Mouse (Mus musculus) layer of hippocampus, adult 18-20 months (tissue): Measurements from ENCODE around the gene Esam. TPM values are rescaled to one million over a fixed set of nuclear protein-coding genes. Genes with fewer than 3 reads are reported as not detected.

Experiments used
- DNase-seq, 2 experiments: peaks; one replicate each; pipeline ENCODE4 v3.0.0; 2022; ENCODE audit warnings: low spot score in 2 of 2
- total RNA-seq, 2 experiments: library from RNA; stranded (reverse); gene quantifications; 2 replicates each; pipeline ENCODE4 v1.2.3; 2021

The Esam gene
- total RNA-seq, 2 experiments from 2014 or later: 13.1 to 14.3 TPM

DNA sequence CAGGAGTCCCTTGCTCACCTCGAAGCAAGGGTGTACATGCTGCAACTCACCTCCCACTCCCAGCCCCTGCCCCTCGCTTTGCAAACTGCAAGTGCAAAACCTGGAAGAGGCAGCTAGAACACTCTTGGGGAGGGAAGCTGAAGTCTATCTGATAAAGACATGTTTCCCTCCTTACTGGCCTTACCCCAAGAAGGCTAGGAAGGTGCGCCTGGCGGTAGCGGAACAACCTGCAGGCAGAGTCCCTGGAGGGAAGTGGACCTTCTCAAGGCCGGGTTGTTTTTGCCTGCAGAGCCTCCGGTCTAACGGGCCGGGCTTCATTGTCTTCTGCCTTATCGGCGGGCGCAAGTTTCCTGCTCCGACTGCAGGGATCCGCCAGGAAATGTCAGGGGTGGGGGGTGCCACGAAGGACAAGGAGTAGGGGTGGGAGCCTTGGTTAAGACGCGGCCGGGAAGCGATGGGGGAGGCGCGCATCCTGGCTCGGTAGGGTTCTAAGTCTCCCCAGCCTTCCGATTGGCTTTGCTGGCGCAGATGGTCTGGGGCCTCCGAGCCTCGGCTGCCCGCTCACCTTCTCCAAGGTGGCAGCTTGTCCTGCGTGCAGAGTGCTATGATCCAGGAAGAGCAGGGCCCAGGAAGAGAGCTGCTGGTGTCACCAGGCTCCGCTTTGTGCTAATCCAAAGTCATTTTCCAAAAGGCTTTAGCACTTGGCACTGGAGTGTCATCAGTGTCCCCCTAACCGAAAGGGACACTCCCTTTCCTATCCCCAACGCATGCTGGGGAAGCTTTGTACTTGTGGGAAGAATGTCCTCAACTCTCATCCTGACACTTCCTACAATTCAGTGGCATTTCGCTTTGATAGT lies 2.4 kb downstream of the Esam start:
- DNase-seq: no peak

DNA sequence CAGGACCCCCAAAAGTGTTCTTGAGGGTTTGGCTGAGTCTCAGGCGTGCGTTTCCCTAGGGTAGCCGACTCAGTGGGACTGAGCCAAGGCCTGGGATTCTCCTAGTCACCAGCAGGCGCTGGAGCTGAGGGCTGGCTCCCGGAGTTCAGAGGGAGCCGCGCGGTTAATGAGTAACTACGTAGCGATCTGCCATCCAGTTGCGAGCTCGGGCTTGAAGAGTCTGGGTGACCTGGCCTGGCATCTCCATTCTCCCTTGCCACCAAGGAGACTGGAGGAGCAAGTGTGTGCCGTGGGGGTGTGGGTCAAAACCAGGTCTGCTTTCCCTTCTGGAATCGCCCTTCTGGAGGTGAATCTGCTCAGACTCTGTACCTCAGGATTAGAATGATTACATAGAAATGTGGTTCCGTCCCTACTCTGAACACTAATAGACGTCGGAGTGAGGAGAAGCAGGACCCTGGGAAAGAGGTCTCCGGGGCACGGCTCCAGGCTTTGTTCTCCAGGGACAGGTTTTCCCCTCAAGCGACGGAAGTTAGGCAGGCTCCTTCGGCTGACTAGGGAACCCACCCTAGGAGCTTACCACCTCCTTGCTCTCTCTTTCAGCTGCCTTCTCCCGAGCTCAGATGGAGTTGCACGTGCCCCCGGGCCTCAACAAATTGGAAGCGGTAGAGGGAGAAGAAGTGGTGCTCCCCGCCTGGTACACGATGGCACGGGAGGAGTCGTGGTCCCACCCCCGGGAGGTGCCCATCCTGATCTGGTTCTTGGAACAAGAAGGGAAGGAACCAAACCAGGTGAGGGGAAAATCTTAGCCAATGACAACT lies 3.2 kb downstream of the Esam start:
- peak in 1 of 2 experiments; percentile 30 for DNase-seq

DNA sequence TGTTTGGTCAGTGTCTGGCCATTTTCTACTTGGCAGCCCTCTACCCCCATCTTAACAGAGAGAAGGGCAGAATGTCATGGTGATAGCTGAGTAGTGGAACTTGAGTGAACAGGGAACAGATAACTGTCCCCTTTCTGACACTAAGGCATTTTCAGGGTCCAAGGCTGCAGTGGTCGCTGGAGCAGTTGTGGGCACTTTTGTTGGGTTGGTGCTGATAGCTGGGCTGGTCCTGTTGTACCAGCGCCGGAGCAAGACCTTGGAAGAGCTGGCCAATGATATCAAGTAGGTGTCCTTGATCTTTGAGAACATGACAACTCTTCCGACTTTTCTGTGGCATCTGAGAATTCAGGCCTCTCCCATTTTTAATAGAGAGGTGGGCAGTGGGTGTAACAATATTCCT lies 9.0 kb downstream of the Esam start:
- no peak for DNase-seq

DNA sequence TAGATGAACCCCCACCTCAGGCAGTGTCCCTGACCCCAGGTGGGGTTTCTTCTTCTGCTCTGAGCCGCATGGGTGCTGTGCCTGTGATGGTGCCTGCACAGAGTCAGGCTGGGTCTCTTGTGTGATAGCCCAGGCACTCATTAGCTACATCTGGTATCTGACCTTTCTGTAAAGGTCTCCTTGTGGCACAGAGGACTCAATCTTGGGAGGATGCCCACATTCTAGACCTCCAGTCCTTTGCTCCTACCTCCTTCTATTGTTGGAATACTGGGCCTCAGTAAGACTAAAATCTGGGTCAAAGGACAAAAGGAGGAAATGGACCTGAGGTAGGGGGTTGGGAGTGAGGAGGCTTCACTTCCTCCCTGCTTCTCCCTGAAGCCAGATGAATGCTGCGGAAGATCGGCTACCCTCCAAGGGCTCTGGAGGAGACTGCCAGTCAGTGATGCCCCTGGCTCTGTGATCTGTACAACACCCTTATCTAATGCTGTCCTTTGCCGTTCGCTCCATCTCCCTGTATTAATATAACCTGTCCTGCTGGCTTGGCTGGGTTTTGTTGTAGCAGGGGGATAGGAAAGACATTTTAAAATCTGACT lies 9.9 kb downstream of the Esam start:
- DNase-seq: no peak

DNA sequence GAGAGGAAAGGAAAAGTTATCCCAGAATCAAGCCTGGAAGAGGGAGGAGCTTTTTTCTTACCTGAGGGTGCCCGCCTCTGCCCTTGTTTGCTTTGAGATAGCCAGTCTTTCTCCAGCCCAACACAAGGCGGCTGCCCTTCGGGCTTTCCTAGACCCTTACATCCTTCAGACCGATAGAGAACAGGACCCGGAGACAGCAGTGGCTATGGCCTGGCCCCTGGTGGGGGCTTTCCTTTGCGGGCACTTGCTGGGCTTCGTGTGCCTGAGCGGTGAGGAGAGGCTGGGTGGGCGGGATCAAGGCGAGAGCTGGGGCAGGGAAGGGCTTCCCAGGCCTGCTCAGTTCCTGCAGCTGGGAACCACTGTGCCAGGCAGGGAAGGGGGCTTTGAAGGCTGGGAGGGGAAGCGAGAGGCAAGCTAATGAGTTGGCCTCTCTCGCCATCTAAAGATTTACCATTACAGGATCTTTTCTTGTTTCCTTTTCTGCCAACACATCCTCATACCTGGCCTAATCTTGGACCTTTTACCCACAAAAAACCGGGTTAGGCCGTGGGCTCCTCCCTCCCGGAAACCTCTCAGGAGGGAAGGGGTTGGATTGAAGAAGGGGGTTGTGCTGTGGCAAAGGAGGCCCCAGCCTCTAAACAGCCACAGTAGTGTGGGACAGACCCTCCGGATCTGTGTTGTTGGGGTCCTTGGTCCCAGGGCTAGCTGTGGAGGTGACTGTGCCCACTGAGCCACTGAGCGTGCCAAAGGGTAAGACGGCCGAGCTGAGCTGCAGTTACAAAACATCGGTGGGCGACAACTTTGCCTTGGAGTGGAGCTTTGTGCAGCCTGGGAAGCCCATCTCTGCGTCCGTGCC lies 11.5 kb downstream of the Esam start, which contains the start of gene Vsig2:
Gene Vsig2, plus strand, starts transcription at position 86 of the 856 bp plus-strand sequence.
- DNase-seq: no peak

DNA sequence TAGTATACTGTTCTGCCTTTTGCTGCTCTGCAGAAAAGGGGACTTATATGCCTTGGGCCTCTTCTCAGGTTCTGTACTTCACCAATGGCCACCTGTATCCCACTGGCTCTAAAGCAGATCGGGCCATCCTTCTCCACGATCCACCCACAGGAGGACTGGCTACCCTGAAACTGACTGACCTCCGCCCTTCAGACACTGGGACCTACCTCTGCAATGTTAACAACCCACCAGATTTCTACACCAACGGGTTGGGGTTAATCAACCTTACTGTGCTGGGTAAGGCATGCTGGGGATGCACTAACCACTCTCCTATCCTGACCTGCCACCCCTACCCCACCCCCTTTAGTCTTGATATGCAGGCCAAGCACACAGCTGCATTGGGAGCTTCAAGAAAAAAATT lies 12.3 kb downstream of the Esam start:
- DNase-seq: peak in 1 of 2 experiments; percentile 6

DNA sequence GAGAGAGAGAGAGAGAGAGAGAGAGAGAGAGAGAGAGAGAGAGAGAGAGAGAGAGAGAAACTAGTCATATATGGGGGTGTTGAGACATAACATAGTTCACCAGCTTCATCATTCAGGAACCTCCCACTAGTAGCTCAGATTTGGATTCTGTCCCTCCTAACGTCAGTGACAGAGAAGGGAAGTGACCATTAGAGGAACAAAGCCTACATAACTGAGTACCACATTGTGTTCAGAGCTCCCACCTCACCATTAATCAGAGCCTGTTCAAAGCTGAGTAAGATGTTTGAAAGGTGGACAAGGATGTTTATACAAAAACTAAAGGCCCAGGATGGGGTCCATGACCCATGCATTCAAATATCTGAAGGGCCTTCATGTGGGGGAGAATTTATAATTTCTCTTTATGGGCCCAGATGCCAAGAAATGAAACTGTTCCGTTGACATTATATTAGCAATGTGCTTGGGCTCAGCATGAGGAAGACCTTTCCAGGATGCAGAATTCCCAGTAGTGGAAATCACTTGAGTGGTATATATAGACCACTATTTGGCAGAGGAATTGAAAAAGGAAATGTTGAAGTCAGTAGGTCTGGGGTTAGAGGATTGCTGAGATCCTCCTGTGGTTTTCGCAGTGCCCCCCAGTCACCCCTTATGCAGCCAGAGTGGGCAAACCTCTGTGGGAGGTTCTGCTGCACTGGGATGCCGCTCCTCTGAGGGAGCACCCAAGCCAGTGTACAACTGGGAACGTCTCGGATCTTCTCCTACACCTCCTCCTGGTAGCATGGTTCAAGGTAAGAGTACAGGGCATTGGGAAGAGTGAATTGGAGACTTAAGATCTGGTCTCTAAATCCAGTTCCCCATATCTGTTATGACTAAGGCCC lies 13.1 kb downstream of the Esam start:
- DNase-seq: peak in 1 of 2 experiments; percentile 21

DNA sequence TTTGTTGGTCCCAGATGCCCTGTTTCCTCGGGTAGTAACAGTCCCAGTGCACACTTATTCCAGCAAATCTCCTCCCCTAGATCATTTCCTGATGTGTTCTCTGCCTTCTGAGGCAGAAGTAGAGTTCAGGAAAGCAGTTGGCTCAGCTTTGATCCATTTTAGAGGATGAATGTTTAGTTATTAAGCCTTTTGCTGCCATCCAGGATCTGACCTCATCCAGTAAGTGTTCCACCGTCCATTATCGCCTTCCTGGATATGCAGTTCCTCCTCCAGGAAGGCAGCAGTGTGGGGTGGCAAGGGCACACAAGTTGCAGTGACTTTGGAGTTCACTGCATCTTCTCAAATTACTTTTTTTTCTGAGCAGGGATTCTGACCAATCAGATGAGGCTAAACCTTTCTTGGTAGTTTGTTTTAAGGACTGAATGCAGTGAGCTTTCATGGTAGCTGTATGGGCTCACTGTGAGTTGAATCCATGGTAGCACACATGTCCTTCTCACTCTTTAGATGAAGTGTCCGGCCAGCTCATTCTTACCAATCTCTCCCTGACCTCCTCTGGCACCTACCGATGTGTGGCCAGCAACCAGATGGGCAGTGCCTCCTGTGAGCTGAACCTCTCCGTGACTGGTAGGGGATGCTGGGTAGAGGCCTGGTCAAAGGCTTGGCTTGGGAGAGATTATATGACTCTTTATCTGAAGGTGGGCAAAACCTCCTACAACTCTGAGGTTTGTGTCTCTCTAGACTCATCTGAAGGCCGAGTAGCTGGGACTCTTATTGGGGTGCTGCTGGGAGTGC lies 14.2 kb downstream of the Esam start:
- no peak for DNase-seq

DNA sequence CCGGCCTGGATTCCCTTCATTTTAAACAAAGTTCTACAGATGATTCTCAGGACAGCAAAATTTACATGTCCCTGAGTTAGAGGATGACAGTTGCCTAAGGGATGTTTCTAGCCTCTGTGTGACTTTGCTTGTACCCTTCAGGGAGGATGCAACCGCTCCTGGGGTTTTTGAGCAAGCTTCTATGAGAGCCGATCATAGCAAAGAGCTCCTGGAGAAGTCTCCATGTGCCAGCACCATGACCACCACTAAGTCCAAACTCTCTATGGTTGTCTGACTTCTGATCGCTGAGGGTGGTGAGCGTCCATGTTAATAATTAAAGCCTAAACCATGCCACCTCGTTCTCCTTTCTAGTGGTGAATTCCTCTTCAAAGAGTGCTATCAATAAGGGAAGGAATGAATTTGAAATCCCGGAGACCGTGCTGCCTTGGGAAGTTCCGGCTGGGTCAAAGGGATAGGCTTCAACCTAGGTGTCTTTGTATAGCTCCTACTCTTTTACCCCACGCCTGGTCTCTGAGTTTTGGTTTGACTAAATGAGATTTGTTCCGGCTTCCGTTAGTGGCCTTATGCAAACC lies 16.1 kb downstream of the Esam start:
- DNase-seq: no peak

DNA sequence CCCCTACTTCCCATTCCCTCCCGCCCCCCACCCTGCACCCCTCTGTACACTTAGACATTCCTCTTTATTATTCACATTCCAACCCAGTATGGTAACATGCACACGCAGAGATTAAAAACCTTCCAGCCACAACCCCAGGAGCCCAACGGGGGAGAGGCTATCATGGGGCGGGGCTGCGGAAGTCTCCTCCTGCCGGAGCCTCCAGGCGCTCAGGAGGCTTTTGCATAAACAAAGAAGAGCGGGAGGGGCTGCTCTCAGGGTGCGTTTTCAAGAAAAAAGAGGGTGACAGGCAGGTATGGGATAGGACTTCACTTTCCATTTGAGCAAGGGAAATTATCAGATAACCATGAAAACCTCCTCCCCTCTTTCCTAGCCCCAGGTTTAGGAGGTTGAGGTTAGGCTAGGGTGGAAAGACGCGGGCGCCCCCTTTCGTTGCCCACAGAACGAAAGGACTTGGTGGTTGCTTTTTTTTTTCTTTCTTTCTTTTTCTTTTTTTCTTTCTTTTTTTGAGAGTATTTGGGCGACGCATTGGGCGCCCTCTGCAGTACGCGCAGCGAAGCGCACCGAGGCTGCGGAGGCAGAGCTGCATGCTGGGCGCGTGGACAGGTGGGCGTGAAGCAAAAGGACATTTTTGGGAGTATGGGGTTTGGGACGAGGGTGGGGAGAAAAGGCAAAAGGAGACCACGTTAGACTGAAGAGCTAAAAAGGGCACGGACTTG lies 16.7 kb downstream of the Esam start:
- peak in 1 of 2 experiments; percentile 81 for DNase-seq

DNA sequence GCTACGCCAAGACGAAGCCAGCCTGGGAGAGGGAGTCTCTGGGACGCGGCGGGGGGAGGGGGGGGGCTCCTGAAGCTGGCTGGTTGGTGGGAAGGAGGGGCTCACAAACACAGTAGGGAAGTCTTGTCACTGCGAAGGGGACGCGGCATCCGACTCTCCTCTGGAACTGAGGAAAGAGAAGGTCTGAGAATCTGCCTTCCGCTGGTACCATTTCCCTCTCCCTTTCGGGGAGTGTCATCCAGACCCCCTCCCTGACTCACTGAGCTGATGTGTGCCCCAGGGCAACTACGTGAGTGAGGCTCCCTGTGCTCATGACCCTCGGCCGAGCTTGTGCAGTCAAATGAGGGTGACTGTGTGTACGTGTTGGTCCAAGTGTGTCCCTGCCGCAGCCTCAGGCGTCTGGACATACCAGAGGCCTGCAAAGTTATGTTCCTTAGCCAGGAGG lies 17.3 kb downstream of the Esam start:
- DNase-seq: peak in 1 of 2 experiments; percentile 26

DNA sequence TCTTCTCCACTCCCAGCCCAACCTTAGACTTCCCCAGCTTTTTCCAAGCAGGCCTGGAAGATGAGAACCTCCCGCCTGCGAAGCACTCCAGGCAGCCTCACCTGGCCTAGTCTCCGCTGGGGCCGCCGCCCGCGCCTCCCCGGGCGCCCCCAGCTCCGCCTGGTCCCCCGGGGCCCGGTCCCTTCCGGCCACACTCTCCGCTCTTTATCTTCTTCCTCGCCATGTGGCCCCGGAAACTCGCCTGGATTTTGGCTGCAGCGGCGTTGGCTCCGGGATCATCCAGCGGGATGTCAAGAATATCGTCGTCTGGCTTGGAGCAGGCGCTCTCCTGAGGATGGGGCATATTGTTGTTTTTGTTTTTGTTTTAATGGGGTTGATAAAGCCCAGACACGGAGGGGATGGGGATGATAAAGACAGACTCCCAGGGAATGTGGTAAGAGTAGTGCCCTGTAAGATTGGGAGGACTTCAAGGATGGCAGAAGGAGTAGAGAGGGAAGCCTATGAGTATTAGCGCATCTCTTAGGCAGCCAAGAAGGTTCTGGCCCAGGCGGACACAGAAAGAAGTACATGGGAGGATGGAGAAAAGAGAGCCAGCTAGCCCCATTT lies 18.1 kb downstream of the Esam start:
- peak in 1 of 2 experiments; percentile 22 for DNase-seq

DNA sequence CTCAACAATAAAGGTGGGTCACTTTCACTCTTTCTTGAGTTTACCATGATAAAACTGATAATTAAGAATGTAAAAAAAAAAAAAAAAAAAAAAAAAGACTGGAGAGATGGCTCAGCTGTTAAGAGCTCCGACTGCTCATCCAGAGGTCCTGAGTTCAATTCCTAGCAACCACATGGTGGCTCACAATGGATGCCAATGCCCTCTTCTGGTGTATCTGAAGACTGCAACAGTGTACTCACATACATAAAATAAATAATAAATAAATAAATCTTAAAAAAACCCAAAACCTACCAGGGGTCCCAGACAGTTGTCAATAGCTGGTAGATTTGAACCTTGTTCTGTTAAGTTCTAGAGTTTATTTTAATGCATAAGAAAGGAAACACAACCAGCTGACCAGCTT lies 19.0 kb downstream of the Esam start:
- peak in 1 of 2 experiments; percentile 60 for DNase-seq

DNA sequence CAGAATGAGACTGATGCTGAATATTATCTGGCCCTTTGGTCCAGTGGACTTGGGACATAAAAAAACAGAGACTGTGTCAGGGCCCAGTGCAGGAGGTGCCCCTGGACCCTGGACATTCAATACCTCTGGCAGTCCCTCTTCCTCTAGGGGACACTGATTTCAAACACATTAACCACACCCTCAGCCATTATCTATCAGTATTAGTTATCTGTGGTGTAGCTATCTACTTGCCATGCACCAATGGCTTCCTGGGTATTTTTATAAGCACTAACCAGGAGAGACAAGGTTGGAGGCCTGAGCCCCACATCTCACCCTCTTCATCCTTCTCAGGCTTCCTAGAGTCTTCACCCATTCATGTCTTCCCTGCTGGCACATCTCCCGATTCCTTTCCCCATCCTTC lies 22.6 kb downstream of the Esam start:
- peak in 1 of 2 experiments; percentile 26 for DNase-seq

DNA sequence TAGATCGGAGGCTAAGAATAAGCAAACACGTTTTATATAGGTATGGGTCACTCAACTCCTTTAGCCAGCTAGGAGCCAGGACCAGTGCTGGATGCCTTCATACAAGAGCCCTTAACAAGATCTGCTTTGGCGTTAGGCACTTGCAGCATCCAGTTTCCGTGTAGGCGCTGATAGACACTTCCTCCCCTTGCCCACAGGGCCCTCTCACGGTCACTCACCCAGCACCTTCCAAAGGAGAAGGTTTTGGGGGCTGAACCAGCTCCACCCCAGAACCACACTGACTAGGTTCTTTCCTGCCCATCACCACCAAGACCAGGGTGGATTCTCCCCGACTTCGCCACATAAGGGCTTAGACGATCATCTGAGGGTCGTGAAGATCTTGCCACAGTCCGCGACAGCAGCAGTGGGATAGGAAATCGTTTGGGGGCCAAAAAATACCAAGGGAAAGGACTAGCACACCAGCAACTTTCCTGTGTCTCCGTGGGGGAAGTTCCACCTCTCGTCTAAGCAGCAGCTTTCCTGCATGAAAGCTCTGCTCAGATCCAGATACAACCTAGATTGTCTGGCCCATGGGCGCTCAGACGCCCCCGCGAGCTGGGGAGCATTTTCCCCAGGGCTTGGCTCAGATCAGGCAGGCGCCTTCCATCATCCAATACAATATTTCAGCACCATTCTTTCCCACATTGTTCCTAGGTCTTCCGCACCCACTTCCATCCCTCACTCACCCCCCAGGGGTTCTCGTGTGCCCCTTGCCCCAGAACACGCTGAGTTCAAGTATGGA lies 24.1 kb downstream of the Esam start:
- peak in 1 of 2 experiments; percentile 74 for DNase-seq

DNA sequence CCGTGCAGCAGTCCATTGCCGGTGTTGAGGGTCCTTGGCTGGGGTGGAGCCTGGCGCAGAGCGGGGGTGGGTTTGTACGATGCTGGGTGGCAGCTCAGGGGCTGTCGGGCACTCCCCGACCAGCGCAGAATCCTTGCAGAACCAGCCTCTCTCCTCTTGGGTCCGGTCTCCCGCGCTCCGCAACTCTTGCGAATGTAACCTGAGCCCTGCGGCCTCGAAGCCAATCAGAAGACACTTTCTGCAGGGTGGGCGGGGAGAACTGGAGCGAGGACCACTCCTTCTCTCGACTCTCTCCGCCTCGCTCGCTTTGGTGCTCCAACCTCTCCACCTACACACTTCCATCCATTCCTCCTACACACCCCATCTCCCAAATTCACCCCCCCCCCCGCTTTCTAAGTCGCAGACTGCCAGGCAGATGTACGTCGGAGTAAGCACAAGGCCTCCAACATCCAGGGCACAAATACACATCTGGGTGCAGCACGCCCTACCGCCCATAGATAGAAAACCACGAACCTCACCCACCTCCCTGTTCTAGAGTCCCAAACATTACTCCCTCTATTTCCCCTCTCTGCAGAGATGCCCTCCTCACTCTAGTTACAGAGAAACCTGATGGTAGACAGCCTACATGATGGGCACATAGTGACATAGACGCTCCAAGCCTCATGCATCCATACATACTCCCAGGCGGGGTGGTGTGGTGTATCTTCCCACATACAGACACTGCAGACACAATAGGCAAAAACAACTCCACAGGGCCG lies 24.8 kb downstream of the Esam start, which contains the start of gene Nrgn:
Gene Nrgn, minus strand, starts transcription at position 369 of the 758 bp plus-strand sequence.
- peak; percentile 89 to 94 for DNase-seq
